Mouse (Mus musculus): ENCODE results near the gene Mybpc3. TPM values are rescaled to one million over a fixed set of nuclear protein-coding genes. Genes with fewer than 3 reads are reported as not detected.

Mybpc3 gene
- polyA plus RNA-seq, 1 experiment from 2014 or later: 0.44 TPM

DNA sequence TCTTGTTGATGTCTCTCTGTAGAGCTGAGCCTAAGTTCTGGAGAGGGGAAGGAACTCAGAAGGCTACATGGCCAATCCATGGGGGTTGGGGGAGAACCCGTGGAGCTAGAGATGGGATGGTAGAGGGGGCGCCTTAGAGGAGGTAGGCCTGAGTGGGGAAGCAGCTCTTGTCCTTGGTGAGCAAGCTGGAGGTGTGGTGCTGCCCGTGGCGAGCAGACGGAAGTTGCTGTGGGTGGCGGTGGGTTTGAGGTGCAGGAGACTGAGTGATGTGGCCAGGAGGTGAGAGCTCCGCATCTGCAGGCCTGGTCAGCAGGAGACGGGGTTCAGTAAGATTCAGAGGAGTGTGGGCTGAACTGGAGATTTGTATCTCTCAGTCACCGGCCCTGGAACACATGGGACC lies 30.5 kb upstream of the Mybpc3 start:
- Histone ChIP-seq H3K4me2 (replicated peaks; ENCODE audit: low read depth, low read length) (no peak overlapping the region), H3K27ac (ENCODE audit: low read length) (no peak overlapping the region), H3K9me3 (ENCODE audit: low read length) (no peaks in the 10 kb centered on the region), H3K9ac (replicated peaks; ENCODE audit: low read length) (no peak overlapping the region), H3K27me3 (ENCODE audit: insufficient read depth, low read length) (no peaks in the 10 kb centered on the region), H3K4me1 (ENCODE audit: insufficient read depth, low read length) (no peaks in the 10 kb centered on the region), H3K36me3 (ENCODE audit: insufficient read depth, low read length) (no peaks in the 10 kb centered on the region), H3K4me3 (ENCODE audit: low read length) (no peak overlapping the region)
- WGBS: 87% methylated on average over 9 of the region's 9 CpGs
- no peak for ATAC-seq (ENCODE audit: low FRiP score, low TSS enrichment)

DNA sequence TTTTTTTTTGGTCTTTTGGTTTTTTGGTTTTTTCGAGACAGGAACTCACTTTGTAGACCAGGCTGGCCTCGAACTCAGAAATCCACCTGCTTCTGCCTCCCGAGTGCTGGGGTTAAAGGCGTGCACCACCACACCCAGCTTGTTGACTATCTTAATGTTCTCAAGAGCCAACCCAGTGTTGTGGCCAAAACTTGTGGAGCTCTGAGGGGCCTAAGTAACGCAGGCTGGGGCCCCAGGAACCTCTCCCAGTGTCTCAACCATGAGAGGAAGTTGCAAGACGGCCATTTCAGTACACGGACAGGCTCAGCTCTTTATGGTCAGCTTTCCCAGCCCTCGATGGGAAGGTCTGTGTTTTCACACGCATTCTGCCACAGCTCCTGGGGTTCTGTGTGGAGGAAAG lies 29.0 kb upstream of the Mybpc3 start:
- H3K27ac ChIP-seq (ENCODE audit: low read length): no peak overlapping the region
- no peak overlapping the region for H3K9ac ChIP-seq (replicated peaks; ENCODE audit: low read length)
- H3K36me3 ChIP-seq (ENCODE audit: insufficient read depth, low read length): no peaks in the 10 kb centered on the region
- no peaks in the 10 kb centered on the region for H3K27me3 ChIP-seq (ENCODE audit: insufficient read depth, low read length)
- ATAC-seq (ENCODE audit: low FRiP score, low TSS enrichment): no peak
- no peaks in the 10 kb centered on the region for H3K4me1 ChIP-seq (ENCODE audit: insufficient read depth, low read length)
- no peak overlapping the region for H3K4me2 ChIP-seq (replicated peaks; ENCODE audit: low read depth, low read length)
- no peak overlapping the region for H3K4me3 ChIP-seq (ENCODE audit: low read length)
- H3K9me3 ChIP-seq (ENCODE audit: low read length): no peaks in the 10 kb centered on the region
- 77% methylated on average over 9 of the region's 9 CpGs for WGBS

DNA sequence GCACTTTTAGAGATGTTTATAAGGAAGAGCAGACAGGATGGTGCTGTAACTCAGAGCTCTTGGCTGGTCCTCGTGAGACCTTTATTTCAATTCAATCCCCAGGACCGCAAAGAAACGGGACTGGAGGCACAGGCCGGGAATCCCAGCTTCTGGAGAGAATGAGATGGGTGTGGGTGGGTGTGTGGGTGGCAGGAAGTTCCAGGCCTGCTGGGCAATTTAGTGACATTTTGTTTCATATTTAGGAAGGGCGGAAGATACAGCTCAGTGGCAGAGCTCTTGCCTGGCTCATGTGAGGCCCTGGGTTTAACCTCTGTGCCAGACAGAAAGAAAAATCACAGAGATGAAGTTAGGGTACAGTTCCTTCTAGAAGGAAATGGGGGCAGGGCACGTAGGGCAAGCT lies 27.7 kb upstream of the Mybpc3 start:
- Histone ChIP-seq H3K36me3 (ENCODE audit: insufficient read depth, low read length) (no peaks in the 10 kb centered on the region), H3K4me2 (replicated peaks; ENCODE audit: low read depth, low read length) (no peak overlapping the region), H3K27me3 (ENCODE audit: insufficient read depth, low read length) (no peaks in the 10 kb centered on the region), H3K27ac (ENCODE audit: low read length) (no peak overlapping the region), H3K4me1 (ENCODE audit: insufficient read depth, low read length) (no peaks in the 10 kb centered on the region), H3K9me3 (ENCODE audit: low read length) (no peaks in the 10 kb centered on the region), H3K9ac (replicated peaks; ENCODE audit: low read length) (no peak overlapping the region), H3K4me3 (ENCODE audit: low read length) (no peak overlapping the region)
- ATAC-seq (ENCODE audit: low FRiP score, low TSS enrichment): no peak
- whole genome bisulfite sequencing: 76% methylated on average over 6 of the region's 6 CpGs

DNA sequence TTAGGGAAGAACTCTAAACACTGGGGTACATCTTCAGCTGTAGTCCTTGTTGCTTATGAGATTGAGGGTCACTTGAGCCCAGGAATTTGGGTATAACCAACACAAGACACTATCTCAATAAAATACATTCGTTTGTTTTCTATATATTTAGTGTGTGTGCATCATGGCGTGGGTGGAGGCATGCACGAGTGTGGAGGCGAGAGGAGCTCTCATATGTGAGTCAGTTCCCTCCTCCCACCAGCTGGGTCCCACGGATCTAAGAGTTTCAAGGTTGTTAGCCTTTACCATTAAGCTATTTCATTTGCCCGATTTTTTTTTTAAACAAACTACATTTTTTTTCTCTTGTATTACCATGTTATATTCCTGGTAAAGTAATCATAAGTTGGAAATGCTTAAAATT lies 27.1 kb upstream of the Mybpc3 start:
- H3K36me3 ChIP-seq (ENCODE audit: insufficient read depth, low read length): no peaks in the 10 kb centered on the region
- H3K4me2 ChIP-seq (replicated peaks; ENCODE audit: low read depth, low read length): no peak overlapping the region
- no peak overlapping the region for H3K9ac ChIP-seq (replicated peaks; ENCODE audit: low read length)
- H3K4me1 ChIP-seq (ENCODE audit: insufficient read depth, low read length): no peaks in the 10 kb centered on the region
- H3K27ac ChIP-seq (ENCODE audit: low read length): no peak overlapping the region
- H3K27me3 ChIP-seq (ENCODE audit: insufficient read depth, low read length): no peaks in the 10 kb centered on the region
- no peaks in the 10 kb centered on the region for H3K9me3 ChIP-seq (ENCODE audit: low read length)
- ATAC-seq (ENCODE audit: low FRiP score, low TSS enrichment): no peak
- WGBS: 68% methylated on average over 6 of the region's 6 CpGs
- H3K4me3 ChIP-seq (ENCODE audit: low read length): no peak overlapping the region

- Histone ChIP-seq H3K4me1 (ENCODE audit: insufficient read depth, low read length) (no peaks in the 10 kb centered on the region), H3K27ac (ENCODE audit: low read length) (no peak overlapping the region), H3K4me3 (ENCODE audit: low read length) (no peak overlapping the region), H3K9ac (replicated peaks; ENCODE audit: low read length) (no peak overlapping the region), H3K36me3 (ENCODE audit: insufficient read depth, low read length) (no peaks in the 10 kb centered on the region), H3K9me3 (ENCODE audit: low read length) (no peaks in the 10 kb centered on the region), H3K27me3 (ENCODE audit: insufficient read depth, low read length) (no peaks in the 10 kb centered on the region), H3K4me2 (replicated peaks; ENCODE audit: low read depth, low read length) (no peak overlapping the region)
- WGBS: 69% methylated on average over 14 of the region's 14 CpGs
- ATAC-seq (ENCODE audit: low FRiP score, low TSS enrichment): no peak
These were observed 21.4 kb upstream of the Mybpc3 start for GRCm38 (mm10) chr2:91096524-91096923.

GRCm38 (mm10) chr2:91097015-91097414 lies 20.9 kb upstream of the Mybpc3 start:
- H3K27ac ChIP-seq (ENCODE audit: low read length): no peak overlapping the region
- H3K9ac ChIP-seq (replicated peaks; ENCODE audit: low read length): 0 out of 2 replicates have a peak overlapping the region, but pooled peaks have one; percentile 9
- H3K4me1 ChIP-seq (ENCODE audit: insufficient read depth, low read length): no peaks in the 10 kb centered on the region
- H3K4me3 ChIP-seq (ENCODE audit: low read length): no peak overlapping the region
- ATAC-seq (ENCODE audit: low FRiP score, low TSS enrichment): no peak
- H3K36me3 ChIP-seq (ENCODE audit: insufficient read depth, low read length): no peaks in the 10 kb centered on the region
- no peak overlapping the region for H3K4me2 ChIP-seq (replicated peaks; ENCODE audit: low read depth, low read length)
- WGBS: 68% methylated on average over 10 of the region's 10 CpGs
- no peaks in the 10 kb centered on the region for H3K9me3 ChIP-seq (ENCODE audit: low read length)
- no peaks in the 10 kb centered on the region for H3K27me3 ChIP-seq (ENCODE audit: insufficient read depth, low read length)

DNA sequence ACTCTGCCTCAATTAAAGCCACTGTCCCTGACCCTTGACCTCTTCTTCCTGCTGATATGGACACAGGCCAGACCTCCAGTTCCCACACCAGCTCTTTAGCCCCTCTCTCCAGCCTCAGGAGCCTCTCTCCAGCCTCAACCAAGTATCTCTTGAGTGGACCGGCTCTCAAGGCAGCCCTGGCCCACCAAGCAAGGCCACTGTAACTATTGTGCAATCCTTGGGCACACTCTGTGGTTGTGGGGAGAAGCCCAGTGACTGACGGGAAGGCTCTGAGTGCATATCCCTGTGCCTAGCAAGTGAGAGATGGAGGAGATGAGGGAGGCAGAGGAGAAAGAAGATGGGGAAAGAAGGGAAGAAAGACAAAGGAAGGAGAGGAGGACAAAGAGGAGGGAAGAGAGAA lies 19.8 kb upstream of the Mybpc3 start:
- no peak overlapping the region for H3K4me3 ChIP-seq (ENCODE audit: low read length)
- H3K9me3 ChIP-seq (ENCODE audit: low read length): no peaks in the 10 kb centered on the region
- H3K4me1 ChIP-seq (ENCODE audit: insufficient read depth, low read length): no peaks in the 10 kb centered on the region
- H3K4me2 ChIP-seq (replicated peaks; ENCODE audit: low read depth, low read length): no peak overlapping the region
- 85% methylated on average over 2 of the region's 2 CpGs for WGBS
- no peaks in the 10 kb centered on the region for H3K27me3 ChIP-seq (ENCODE audit: insufficient read depth, low read length)
- H3K9ac ChIP-seq (replicated peaks; ENCODE audit: low read length): no peak overlapping the region
- no peaks in the 10 kb centered on the region for H3K36me3 ChIP-seq (ENCODE audit: insufficient read depth, low read length)
- ATAC-seq (ENCODE audit: low FRiP score, low TSS enrichment): no peak
- no peak overlapping the region for H3K27ac ChIP-seq (ENCODE audit: low read length)

- H3K9me3 ChIP-seq (ENCODE audit: low read length): no peaks in the 10 kb centered on the region
- no peaks in the 10 kb centered on the region for H3K27me3 ChIP-seq (ENCODE audit: insufficient read depth, low read length)
- WGBS: 5% methylated on average over 7 of the region's 7 CpGs
- peak overlapping the region; percentile 55; the same call in 1 of the 2 replicates for H3K9ac ChIP-seq (replicated peaks; ENCODE audit: low read length)
- no peak overlapping the region for H3K27ac ChIP-seq (ENCODE audit: low read length)
- ATAC-seq (ENCODE audit: low FRiP score, low TSS enrichment): peak; percentile 87
- no peak overlapping the region for H3K4me2 ChIP-seq (replicated peaks; ENCODE audit: low read depth, low read length)
- H3K4me3 ChIP-seq (ENCODE audit: low read length): no peak overlapping the region
- H3K36me3 ChIP-seq (ENCODE audit: insufficient read depth, low read length): no peaks in the 10 kb centered on the region
- no peaks in the 10 kb centered on the region for H3K4me1 ChIP-seq (ENCODE audit: insufficient read depth, low read length)
These were observed 16.7 kb upstream of the Mybpc3 start for GRCm38 (mm10) chr2:91101124-91101740.

DNA sequence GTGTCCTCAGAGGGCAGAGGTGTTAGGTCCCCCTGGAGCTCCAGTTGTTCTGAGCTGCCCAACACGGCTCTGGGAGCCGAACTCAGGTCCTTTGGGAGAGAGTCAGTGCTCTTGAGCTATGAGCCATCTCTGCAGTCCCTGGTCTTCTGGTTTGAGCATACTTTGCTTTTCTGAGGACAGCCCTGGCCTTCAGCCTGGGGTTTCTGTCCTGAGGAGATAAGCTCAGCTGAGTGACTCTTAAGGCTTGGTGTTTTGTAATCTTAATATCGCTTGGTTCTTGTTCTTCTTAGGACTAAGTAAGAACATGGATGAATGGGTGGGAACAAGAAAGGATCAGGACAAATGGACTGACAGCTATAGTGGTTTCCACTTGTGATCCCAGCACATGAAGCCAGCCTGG lies 9.8 kb upstream of the Mybpc3 start:
- Histone ChIP-seq H3K4me1 (ENCODE audit: insufficient read depth, low read length) (no peaks in the 10 kb centered on the region), H3K36me3 (ENCODE audit: insufficient read depth, low read length) (no peaks in the 10 kb centered on the region), H3K9ac (replicated peaks; ENCODE audit: low read length) (no peak overlapping the region), H3K27me3 (ENCODE audit: insufficient read depth, low read length) (no peaks in the 10 kb centered on the region), H3K4me2 (replicated peaks; ENCODE audit: low read depth, low read length) (no peak overlapping the region), H3K4me3 (ENCODE audit: low read length) (no peak overlapping the region), H3K27ac (ENCODE audit: low read length) (no peak overlapping the region), H3K9me3 (ENCODE audit: low read length) (no peaks in the 10 kb centered on the region)
- WGBS: 79% methylated on average over 3 of the region's 3 CpGs
- no peak for ATAC-seq (ENCODE audit: low FRiP score, low TSS enrichment)

DNA sequence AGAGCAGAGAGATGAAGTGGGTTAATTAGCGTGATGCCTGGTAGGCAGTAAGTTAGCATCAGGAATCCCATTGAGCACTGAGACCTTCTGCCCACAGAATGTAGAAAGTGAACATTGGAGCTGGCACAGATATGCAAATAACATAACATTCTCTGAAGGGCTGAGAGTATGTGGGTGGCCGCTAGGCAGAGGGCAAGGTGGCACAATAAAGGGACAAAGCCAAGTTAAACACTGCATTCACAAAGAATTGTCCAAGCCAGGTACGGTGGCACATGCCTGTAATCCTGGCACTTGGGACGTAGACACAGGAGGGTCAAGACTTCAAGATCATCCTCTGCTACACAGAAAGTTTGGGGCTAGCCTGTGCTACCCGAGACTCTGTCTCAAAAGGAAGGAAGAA lies 8.7 kb upstream of the Mybpc3 start:
- Histone ChIP-seq H3K36me3 (ENCODE audit: insufficient read depth, low read length) (no peaks in the 10 kb centered on the region), H3K27me3 (ENCODE audit: insufficient read depth, low read length) (no peaks in the 10 kb centered on the region), H3K9me3 (ENCODE audit: low read length) (no peaks in the 10 kb centered on the region), H3K4me1 (ENCODE audit: insufficient read depth, low read length) (no peaks in the 10 kb centered on the region), H3K27ac (ENCODE audit: low read length) (no peak overlapping the region), H3K9ac (replicated peaks; ENCODE audit: low read length) (no peak overlapping the region), H3K4me2 (replicated peaks; ENCODE audit: low read depth, low read length) (no peak overlapping the region), H3K4me3 (ENCODE audit: low read length) (no peak overlapping the region)
- ATAC-seq (ENCODE audit: low FRiP score, low TSS enrichment): no peak
- 83% methylated on average over 5 of the region's 5 CpGs for whole genome bisulfite sequencing
